Mouse (Mus musculus): Measurements from ENCODE around the gene Tmem87b. TPM values are rescaled to one million over a fixed set of nuclear protein-coding genes. Genes with fewer than 3 reads are reported as not detected.

Tmem87b gene
- polyA plus RNA-seq, 1 experiment from 2014 or later = 37.6 TPM

GRCm38 (mm10) chr2:128790875-128791614 is 26.9 kb upstream of the Tmem87b start:
- no peak overlapping the region for H3K4me2 ChIP-seq (replicated peaks)
- H3K9me3 ChIP-seq = no peaks in the 10 kb centered on the region
- no peaks in the 10 kb centered on the region for H3K36me3 ChIP-seq
- H3K9ac ChIP-seq (replicated peaks) = no peak overlapping the region
- ATAC-seq = no peak
- H3K27ac ChIP-seq = no peak overlapping the region
- 88% methylated on average over 11 of the region's 11 CpGs for WGBS
- H3K4me3 ChIP-seq (replicated peaks) = no peak overlapping the region
- no peaks in the 10 kb centered on the region for H3K27me3 ChIP-seq
- peaks cover 6% of the 10 kb centered on the region for H3K4me1 ChIP-seq (replicated peaks)

GRCm38 (mm10) chr2:128793958-128794357 is 24.0 kb upstream of the Tmem87b start:
- ATAC-seq = no peak
- H3K4me3 ChIP-seq (replicated peaks) = no peak overlapping the region
- H3K9ac ChIP-seq (replicated peaks) = no peak overlapping the region
- H3K9me3 ChIP-seq = no peaks in the 10 kb centered on the region
- H3K4me1 ChIP-seq (replicated peaks) = no peaks in the 10 kb centered on the region
- H3K36me3 ChIP-seq = no peaks in the 10 kb centered on the region
- H3K4me2 ChIP-seq (replicated peaks) = no peak overlapping the region
- no peaks in the 10 kb centered on the region for H3K27me3 ChIP-seq
- no peak overlapping the region for H3K27ac ChIP-seq
- 77% methylated on average over 6 of the region's 6 CpGs for WGBS

GRCm38 (mm10) chr2:128796463-128796862 is 21.5 kb upstream of the Tmem87b start:
- no peak overlapping the region for H3K4me2 ChIP-seq (replicated peaks)
- no peaks in the 10 kb centered on the region for H3K27me3 ChIP-seq
- H3K27ac ChIP-seq = no peak overlapping the region
- H3K36me3 ChIP-seq = no peaks in the 10 kb centered on the region
- no peak overlapping the region for H3K9ac ChIP-seq (replicated peaks)
- H3K9me3 ChIP-seq = no peaks in the 10 kb centered on the region
- H3K4me3 ChIP-seq (replicated peaks) = no peak overlapping the region
- no peaks in the 10 kb centered on the region for H3K4me1 ChIP-seq (replicated peaks)
- ATAC-seq = no peak
- WGBS = 78% methylated on average over 6 of the region's 6 CpGs

DNA sequence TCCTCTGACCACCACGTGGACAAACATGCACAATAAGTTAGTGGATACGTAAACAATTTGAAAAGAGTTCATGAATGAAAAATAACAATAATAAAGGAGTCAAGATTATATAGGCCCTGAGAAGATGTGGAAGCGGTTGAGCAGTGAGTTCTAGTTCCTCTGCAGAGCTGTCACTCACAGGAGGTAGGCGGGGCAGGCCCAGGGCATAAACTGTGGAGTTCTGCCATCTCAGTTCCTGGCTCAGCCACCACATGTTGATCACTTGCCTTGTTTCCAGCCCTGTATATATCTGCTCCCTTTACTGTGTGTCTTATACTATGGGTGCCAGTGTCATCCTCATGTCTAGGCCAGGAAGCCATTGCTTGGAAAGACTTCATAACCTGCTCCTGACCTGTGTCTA is 14.5 kb upstream of the Tmem87b start:
- Histone ChIP-seq H3K27me3 (no peaks in the 10 kb centered on the region), H3K9me3 (no peaks in the 10 kb centered on the region), H3K4me1 (replicated peaks) (no peaks in the 10 kb centered on the region), H3K4me3 (replicated peaks) (no peak overlapping the region), H3K27ac (no peak overlapping the region), H3K36me3 (no peaks in the 10 kb centered on the region), H3K9ac (replicated peaks) (no peak overlapping the region), H3K4me2 (replicated peaks) (no peak overlapping the region)
- 91% methylated on average over 4 of the region's 4 CpGs for WGBS
- no peak for ATAC-seq

GRCm38 (mm10) chr2:128805341-128805740 is 12.6 kb upstream of the Tmem87b start:
- no peak overlapping the region for H3K27ac ChIP-seq
- no peaks in the 10 kb centered on the region for H3K36me3 ChIP-seq
- H3K4me3 ChIP-seq (replicated peaks) = no peak overlapping the region
- no peaks in the 10 kb centered on the region for H3K4me1 ChIP-seq (replicated peaks)
- ATAC-seq = no peak
- no peak overlapping the region for H3K9ac ChIP-seq (replicated peaks)
- WGBS = 84% methylated on average over 4 of the region's 4 CpGs
- H3K9me3 ChIP-seq = no peaks in the 10 kb centered on the region
- H3K4me2 ChIP-seq (replicated peaks) = no peak overlapping the region
- H3K27me3 ChIP-seq = no peaks in the 10 kb centered on the region

GRCm38 (mm10) chr2:128806561-128806960 is 11.4 kb upstream of the Tmem87b start:
- no peak overlapping the region for H3K27ac ChIP-seq
- no peaks in the 10 kb centered on the region for H3K36me3 ChIP-seq
- no peaks in the 10 kb centered on the region for H3K9me3 ChIP-seq
- H3K27me3 ChIP-seq = no peaks in the 10 kb centered on the region
- H3K9ac ChIP-seq (replicated peaks) = no peak overlapping the region
- ATAC-seq = no peak
- 82% methylated on average over 8 of the region's 8 CpGs for WGBS
- no peak overlapping the region for H3K4me3 ChIP-seq (replicated peaks)
- H3K4me2 ChIP-seq (replicated peaks) = no peak overlapping the region
- no peaks in the 10 kb centered on the region for H3K4me1 ChIP-seq (replicated peaks)

DNA sequence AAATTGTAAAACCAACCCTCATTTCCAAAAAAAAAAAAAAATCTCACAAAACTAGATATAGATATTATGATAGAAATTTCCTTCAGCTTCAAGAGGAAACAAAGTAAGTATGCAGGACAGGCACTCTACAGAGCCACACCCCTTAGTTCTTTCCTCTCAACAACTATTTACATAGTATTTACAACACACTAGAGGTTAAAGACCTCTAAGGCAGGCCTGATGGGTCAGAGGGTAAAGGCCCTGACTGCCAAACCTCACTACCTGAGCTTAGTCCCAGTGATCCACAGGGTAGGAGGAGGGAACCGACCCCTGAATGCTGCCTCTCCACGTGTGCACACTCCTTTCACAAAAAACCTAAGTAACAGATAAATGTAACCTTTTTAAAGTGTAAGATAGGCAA is 5.2 kb upstream of the Tmem87b start:
- Histone ChIP-seq H3K27me3 (0 out of 2 replicates have a peak, but pooled peaks cover 4% of the 10 kb centered on the region), H3K9ac (replicated peaks) (no peak overlapping the region), H3K4me2 (replicated peaks) (no peak overlapping the region), H3K4me1 (replicated peaks) (0 out of 2 replicates have a peak, but pooled peaks cover 2% of the 10 kb centered on the region), H3K9me3 (no peaks in the 10 kb centered on the region), H3K4me3 (replicated peaks) (no peak overlapping the region), H3K36me3 (no peaks in the 10 kb centered on the region), H3K27ac (no peak overlapping the region)
- no peak for ATAC-seq
- 42% methylated on average over 2 of the region's 2 CpGs for WGBS

DNA sequence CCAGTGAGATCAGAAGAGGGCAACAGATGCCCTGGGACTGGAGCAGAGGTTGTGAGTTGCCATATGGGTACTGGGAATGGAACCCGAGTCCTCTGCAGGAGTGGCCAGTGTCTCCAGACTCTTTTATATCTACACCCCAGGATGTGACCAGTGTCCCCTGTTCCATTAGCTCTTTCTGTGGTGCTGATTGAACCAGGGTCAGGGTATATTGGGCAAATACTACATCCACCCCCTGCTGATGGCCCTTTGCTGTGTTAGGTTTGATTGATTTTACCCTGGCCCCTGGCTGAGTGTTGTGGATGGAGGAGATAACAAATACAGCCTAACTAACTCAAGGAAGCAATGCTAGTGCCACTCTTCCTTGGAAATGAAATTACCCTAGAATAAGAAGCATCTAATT is 1.6 kb upstream of the Tmem87b start:
- Histone ChIP-seq H3K27me3 (0 out of 2 replicates have a peak, but pooled peaks cover 4% of the 10 kb centered on the region), H3K36me3 (no peaks in the 10 kb centered on the region), H3K27ac (no peak overlapping the region), H3K9ac (replicated peaks) (no peak overlapping the region), H3K4me1 (replicated peaks) (peaks cover 22% of the 10 kb centered on the region), H3K4me2 (replicated peaks) (no peak overlapping the region), H3K4me3 (replicated peaks) (no peak overlapping the region), H3K9me3 (no peaks in the 10 kb centered on the region)
- 82% methylated on average over 1 of the region's 1 CpGs for WGBS
- ATAC-seq = no peak

GRCm38 (mm10) chr2:128816916-128817315 is 1.0 kb upstream of the Tmem87b start:
- Histone ChIP-seq H3K9me3 (no peaks in the 10 kb centered on the region), H3K9ac (replicated peaks) (no peak overlapping the region), H3K4me2 (replicated peaks) (peak overlapping the region; percentile 62), H3K27me3 (0 out of 2 replicates have a peak, but pooled peaks cover 4% of the 10 kb centered on the region), H3K4me3 (replicated peaks) (peak overlapping the region; percentile 58), H3K36me3 (no peaks in the 10 kb centered on the region), H3K27ac (no peak overlapping the region; the same call in 1 of the 2 replicates), H3K4me1 (replicated peaks) (peaks cover 25% of the 10 kb centered on the region)
- no peak for ATAC-seq
- WGBS = 43% methylated on average over 6 of the region's 6 CpGs

GRCm38 (mm10) chr2:128817387-128817785 is 532 bp upstream of the Tmem87b start:
- Histone ChIP-seq H3K27ac (peak overlapping the region; percentile 93), H3K4me1 (replicated peaks) (peaks cover 25% of the 10 kb centered on the region), H3K4me2 (replicated peaks) (peak overlapping the region; percentile 62), H3K27me3 (0 out of 2 replicates have a peak, but pooled peaks cover 4% of the 10 kb centered on the region), H3K9ac (replicated peaks) (peak overlapping the region; percentile 58; the same call in 1 of the 2 replicates), H3K36me3 (no peaks in the 10 kb centered on the region), H3K9me3 (no peaks in the 10 kb centered on the region), H3K4me3 (replicated peaks) (peak overlapping the region; percentile 58)
- 0% methylated on average over 7 of the region's 7 CpGs for WGBS
- ATAC-seq = peak; percentile 61; the same call in 1 of the 2 replicates

- no peaks in the 10 kb centered on the region for H3K36me3 ChIP-seq
- peak overlapping the region; percentile 93 for H3K27ac ChIP-seq
- H3K27me3 ChIP-seq = 0 out of 2 replicates have a peak, but pooled peaks cover 4% of the 10 kb centered on the region
- 18% methylated on average over 14 of the region's 14 CpGs for WGBS
- H3K4me3 ChIP-seq (replicated peaks) = peak overlapping the region; percentile 58
- peaks cover 25% of the 10 kb centered on the region for H3K4me1 ChIP-seq (replicated peaks)
- no peaks in the 10 kb centered on the region for H3K9me3 ChIP-seq
- peak overlapping the region; percentile 81 for H3K9ac ChIP-seq (replicated peaks)
- H3K4me2 ChIP-seq (replicated peaks) = peak overlapping the region; percentile 62
- no peak for ATAC-seq
Observed at GRCm38 (mm10) chr2:128818956-128819643, 1.2 kb downstream of the Tmem87b start.

DNA sequence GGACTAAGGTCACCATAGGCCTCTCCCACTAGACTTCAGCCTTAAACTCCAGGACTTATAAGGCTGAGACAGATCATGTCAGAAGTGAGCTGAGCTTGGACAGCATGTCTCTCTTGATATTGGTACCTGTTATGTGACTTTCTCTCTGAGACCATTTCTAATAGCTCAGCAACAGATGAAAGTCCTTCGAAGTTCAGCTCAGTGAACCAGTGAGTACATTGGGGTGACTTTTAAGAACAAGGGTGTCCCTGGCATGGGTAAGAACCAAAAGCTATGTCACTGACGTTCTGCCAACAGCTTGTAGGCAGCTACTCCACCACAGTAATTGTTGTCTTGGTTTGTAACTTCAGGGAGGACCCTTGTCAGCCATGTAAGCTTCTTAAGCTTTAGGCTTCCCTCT is 2.7 kb downstream of the Tmem87b start:
- no peak overlapping the region for H3K4me2 ChIP-seq (replicated peaks)
- H3K9ac ChIP-seq (replicated peaks) = no peak overlapping the region
- H3K36me3 ChIP-seq = peaks cover 6% of the 10 kb centered on the region
- no peak overlapping the region for H3K27ac ChIP-seq
- H3K27me3 ChIP-seq = no peaks in the 10 kb centered on the region
- H3K4me3 ChIP-seq (replicated peaks) = no peak overlapping the region
- ATAC-seq = no peak
- H3K9me3 ChIP-seq = no peaks in the 10 kb centered on the region
- WGBS = 93% methylated on average over 2 of the region's 2 CpGs
- H3K4me1 ChIP-seq (replicated peaks) = peaks cover 25% of the 10 kb centered on the region

Measured in midbrain, embryonic 13.5 days (tissue).